Mouse (Mus musculus): ENCODE measurements around the gene Dnah8. TPM values are rescaled to one million over a fixed set of nuclear protein-coding genes. Genes with fewer than 3 reads are reported as not detected.

Gene Dnah8
- polyA plus RNA-seq, 1 experiment, result 1.0 TPM

DNA sequence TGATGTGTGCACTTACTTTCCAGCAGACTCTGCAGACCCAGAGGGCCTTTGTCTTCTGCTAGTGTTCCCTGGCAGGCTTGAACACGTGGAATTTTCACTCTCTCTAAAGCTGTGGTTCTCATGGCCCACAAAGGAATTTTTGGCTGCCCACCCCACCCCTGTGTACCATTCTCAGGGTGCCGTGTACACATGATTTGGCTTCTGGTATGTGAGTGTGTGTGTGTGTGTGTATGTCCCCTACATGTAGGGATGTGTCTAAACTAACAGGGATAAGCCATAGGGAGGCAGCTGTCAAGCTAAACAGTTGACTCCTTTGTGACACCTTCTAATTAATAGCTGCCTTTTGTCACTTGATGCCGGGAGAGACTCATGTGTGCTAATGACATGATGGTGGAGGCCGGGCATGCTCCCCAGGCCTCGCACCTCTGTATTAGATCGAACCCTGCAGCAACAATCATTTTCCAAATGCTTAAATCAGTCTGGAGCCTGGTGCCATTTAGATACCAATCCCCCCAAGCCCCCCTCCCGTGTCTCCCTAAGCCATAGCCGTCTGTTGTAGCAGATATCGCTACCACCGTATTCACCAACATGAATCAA, 235.9 kb downstream of the Dnah8 start:
- no peak for DNase-seq (ENCODE audit: extremely low spot score in 1 of 2, low spot score in 1 of 2)

DNA sequence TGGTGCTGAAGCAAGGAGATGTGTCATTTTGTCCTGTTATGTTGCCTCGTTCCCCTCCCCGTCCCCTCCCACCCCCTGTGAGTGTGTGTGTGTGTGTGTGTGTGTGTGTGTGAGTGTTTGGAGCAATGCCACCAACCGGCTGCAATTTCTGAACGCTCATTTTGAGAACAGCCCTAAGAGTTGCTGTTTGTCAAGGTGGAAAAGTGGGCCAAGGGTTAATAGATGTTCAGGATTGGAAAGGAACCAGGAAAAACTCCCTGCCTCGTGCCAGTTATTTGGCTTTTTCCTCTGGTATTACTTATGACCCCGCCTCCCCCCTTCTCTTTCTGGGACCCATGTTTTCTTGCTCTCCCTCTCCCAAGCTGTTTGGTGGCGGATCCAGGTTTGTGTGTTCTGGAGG, 236.5 kb downstream of the Dnah8 start:
- DNase-seq (ENCODE audit: extremely low spot score in 1 of 2, low spot score in 1 of 2), result no peak

DNA sequence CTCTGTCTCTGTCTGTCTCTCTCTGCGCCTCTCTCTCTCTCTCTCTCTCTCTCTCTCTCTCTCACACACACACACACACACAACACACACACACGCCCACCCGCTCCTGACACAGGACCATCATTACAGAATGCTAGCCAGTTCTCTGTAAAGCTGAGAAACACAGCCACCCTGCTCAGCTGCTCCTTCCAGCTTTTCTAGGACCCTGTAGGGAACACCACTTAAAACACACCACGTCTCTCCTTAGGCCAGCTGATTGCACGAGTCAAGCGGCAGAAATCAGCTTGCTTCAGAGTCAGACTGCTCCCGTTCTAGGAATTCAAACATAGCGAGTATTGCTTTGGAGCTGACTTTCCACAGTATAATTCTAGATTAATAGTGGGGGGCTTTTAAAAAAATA, 242.1 kb downstream of the Dnah8 start:
- peak; percentile 11 to 22 for DNase-seq (ENCODE audit: extremely low spot score in 1 of 2, low spot score in 1 of 2)

- peak in 1 of 2 experiments; percentile 45 for DNase-seq (ENCODE audit: extremely low spot score in 1 of 2, low spot score in 1 of 2)
Measured at GRCm38 (mm10) chr17:30866966-30867365, 242.8 kb downstream of the Dnah8 start.

- DNase-seq (ENCODE audit: extremely low spot score in 1 of 2, low spot score in 1 of 2), result no peak
Measured at GRCm38 (mm10) chr17:30871040-30871439, 246.9 kb downstream of the Dnah8 start.

DNA sequence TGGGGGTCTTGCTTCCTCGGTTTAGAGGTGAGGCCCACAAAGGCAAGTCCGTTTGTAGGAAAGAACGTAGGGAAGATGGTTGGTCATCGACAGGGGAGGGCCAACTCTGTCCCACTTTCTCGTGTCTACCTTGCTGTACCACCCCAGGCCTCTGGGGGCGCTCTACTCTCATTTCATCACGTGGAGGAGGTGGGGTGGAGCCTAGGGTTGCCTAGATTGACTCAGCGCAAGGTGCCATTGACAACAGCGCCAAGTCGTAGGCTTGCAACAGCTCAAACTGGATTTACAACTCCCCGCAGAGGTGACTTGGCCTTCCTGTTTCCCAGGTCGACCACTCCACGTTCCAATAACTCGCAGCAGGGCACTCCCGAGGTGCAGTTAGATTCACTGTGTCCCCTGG, 250.1 kb downstream of the Dnah8 start:
- no peak for DNase-seq (ENCODE audit: extremely low spot score in 1 of 2, low spot score in 1 of 2)

GRCm38 (mm10) chr17:30877456-30877855, 253.3 kb downstream of the Dnah8 start:
- no peak for DNase-seq (ENCODE audit: extremely low spot score in 1 of 2, low spot score in 1 of 2)

- DNase-seq (ENCODE audit: extremely low spot score in 1 of 2, low spot score in 1 of 2), result no peak
Measured at GRCm38 (mm10) chr17:30878626-30879025, 254.5 kb downstream of the Dnah8 start.

DNA sequence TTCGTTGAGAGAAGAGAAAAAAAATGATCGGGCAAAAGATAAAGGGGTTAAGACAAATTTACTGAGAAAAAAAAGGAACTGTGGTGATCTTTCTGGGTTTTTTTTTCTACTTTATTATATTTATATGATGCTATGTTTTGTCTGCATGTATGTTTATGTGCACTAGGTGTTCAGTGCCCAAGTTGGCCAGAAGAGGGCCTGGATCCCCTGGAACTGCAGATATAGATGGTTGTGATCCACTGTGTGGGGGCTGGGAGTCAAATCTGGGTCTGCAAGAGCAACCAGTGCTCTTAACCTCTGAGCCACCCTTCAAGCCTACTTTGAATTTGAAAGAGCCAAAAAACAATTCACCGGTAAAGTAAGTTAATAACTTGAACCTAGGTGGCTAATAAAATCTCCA, 256.2 kb downstream of the Dnah8 start:
- no peak for DNase-seq (ENCODE audit: extremely low spot score in 1 of 2, low spot score in 1 of 2)

- DNase-seq (ENCODE audit: extremely low spot score in 1 of 2, low spot score in 1 of 2), result no peak
Measured at GRCm38 (mm10) chr17:30881001-30881400, 256.8 kb downstream of the Dnah8 start.

DNA sequence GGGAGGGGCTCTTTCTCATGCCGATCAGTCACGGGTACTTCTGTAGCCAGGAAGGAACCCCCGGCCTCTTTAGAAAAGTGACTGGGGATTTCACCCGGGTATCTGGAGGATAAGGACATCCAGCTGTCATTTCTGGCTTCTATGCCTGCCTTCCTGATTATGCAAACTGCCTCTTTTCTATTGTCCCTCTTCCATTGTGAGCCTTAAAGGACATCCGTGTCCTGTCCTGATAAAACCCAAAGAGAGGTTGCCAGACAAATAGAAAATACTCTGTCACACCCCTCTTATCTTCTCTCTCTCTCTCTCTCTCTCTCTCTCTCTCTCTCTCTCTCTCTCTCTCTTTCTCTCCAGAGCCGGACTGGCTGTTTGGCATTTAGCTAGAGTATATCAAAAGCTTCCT, 258.1 kb downstream of the Dnah8 start:
- no peak for DNase-seq (ENCODE audit: extremely low spot score in 1 of 2, low spot score in 1 of 2)

DNA sequence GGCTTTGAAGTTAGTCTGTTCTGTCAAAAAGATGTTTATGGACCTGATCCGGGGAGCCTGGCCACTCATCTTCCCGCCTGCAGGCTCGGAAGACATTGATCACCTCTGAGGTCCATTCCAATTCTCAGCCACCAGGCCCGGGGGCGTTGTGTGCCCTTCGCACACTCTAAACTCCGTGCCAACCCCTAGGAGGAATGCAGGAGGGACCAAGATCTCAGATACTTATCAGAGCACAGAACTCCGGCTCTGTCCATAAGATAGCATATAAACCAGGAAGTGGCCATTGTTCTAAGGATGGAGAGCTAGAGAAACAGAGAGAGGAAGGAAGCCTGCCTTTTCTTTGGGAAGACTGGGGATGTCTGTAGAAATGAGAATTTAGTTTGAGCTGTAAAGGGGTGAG, 259.4 kb downstream of the Dnah8 start:
- no peak for DNase-seq (ENCODE audit: extremely low spot score in 1 of 2, low spot score in 1 of 2)

DNA sequence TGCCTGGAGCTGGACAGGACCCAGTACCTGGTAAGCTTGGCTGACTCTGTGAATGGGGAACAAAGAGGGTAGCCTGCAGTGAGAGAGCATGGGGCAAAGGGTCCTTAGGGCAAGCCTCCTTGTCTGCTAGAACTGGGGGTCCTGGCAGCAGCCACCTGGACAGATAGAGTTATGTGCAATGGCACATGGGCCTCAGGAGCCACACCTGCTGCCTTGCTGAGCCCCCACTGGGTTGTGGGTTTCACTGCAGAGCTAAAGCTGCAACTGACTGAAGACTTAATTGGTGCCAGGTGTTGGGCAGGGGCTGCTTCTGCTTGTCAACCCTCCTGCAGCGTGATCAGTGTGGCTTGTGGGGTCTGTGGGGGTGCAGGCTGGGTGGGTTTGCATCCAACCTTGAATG, 267.9 kb downstream of the Dnah8 start:
- DNase-seq (ENCODE audit: extremely low spot score in 1 of 2, low spot score in 1 of 2), result no peak

- peak in 1 of 2 experiments; percentile 18 for DNase-seq (ENCODE audit: extremely low spot score in 1 of 2, low spot score in 1 of 2)
Measured at GRCm38 (mm10) chr17:30892730-30893129, 268.6 kb downstream of the Dnah8 start.

DNA sequence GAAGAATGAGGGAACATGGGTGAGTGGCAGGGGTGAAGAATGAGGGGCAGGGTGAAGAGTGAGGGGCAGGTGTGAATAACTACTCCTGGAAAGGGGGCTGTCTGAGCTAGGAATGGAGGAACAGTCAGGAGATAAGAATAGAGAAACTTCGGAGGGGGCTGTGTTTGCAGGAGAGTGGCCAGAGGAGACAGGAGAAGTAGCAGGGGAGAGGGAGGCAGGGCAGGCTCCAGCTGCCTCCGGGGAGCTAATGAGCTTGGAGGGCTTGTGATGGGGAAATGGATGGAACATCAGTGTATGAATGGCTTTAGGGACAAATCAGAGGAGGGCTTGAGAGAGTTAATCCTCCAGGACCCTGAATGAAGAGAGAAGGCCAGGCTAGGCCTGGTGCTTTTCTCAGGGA, 272.9 kb downstream of the Dnah8 start:
- DNase-seq (ENCODE audit: extremely low spot score in 1 of 2, low spot score in 1 of 2), result no peak

- DNase-seq (ENCODE audit: extremely low spot score in 1 of 2, low spot score in 1 of 2), result no peak
Measured at GRCm38 (mm10) chr17:30901627-30902026, 277.5 kb downstream of the Dnah8 start, which contains the start of gene Glp1r. Gene Glp1r, plus strand, starts transcription at chr17:30901817.

GRCm38 (mm10) chr17:30904096-30904495, 279.9 kb downstream of the Dnah8 start:
- no peak for DNase-seq (ENCODE audit: extremely low spot score in 1 of 2, low spot score in 1 of 2)

GRCm38 (mm10) chr17:30907577-30907976, 283.4 kb downstream of the Dnah8 start:
- DNase-seq (ENCODE audit: extremely low spot score in 1 of 2, low spot score in 1 of 2), result no peak

- no peak for DNase-seq (ENCODE audit: extremely low spot score in 1 of 2, low spot score in 1 of 2)
Measured at GRCm38 (mm10) chr17:30910866-30911731, 286.9 kb downstream of the Dnah8 start.

- no peak for DNase-seq (ENCODE audit: extremely low spot score in 1 of 2, low spot score in 1 of 2)
Measured at GRCm38 (mm10) chr17:30911732-30912088, 287.6 kb downstream of the Dnah8 start.

- no peak for DNase-seq (ENCODE audit: extremely low spot score in 1 of 2, low spot score in 1 of 2)
Measured at GRCm38 (mm10) chr17:30912536-30912935, 288.4 kb downstream of the Dnah8 start.

- DNase-seq (ENCODE audit: extremely low spot score in 1 of 2, low spot score in 1 of 2), result no peak
Measured at GRCm38 (mm10) chr17:30914264-30914663, 290.1 kb downstream of the Dnah8 start.
